Mouse (Mus musculus) v-Abl transformed pro-B cells (cell line): Measurements from ENCODE around the gene Egln3.

ENCODE experiments used
- in situ Hi-C, 2 experiments: fragments of 400-800 bp; cut with MboI; formaldehyde crosslinking; loops; one replicate each; pipeline ENCODE4 v1.15.1; 2025; ENCODE audit not compliant: unreplicated experiment in 2 of 2

Egln3 gene

GRCm38 (mm10) chr12:54202765-54203655, 650 bp downstream of the Egln3 start:
- in situ Hi-C loops: no loop called here

- in situ Hi-C loops: no loop called here
Measured at GRCm38 (mm10) chr12:54202276-54202675, 1.4 kb downstream of the Egln3 start.

GRCm38 (mm10) chr12:54200856-54201255, 2.8 kb downstream of the Egln3 start:
- in situ Hi-C loops: no loop called here

GRCm38 (mm10) chr12:54200172-54200571, 3.5 kb downstream of the Egln3 start:
- in situ Hi-C loops: no loop called here

DNA sequence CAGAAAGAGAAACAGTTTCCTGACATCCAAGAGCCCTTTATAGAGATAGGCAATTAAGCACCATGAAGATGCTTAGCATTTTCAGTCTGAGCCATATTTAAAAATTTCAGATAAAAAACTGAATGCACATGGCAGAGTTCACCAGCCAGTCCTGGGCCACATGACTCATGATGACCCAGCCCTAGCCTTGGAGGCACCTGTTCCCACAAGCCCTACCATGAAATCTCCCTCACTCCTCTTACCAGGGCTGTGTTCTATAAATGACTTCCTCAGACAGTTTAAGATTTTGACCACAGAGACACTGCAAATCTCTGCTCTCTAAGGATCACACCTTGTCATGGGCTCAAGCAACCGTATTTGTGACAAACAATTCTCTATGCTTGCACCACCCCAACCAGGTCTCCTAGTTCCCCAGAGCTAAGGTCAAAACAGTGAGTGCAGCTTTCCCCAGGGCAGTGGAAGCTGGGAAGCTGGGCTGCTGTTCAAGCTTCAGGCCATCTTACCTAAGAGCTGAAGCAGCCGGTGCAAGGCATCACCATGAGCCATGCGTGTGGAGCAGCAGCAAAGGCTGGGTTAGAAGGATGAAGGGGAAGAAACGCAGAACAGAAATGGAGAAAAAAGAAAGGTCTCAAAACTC, 5.3 kb downstream of the Egln3 start:
- in situ Hi-C loops: no loop called here

DNA sequence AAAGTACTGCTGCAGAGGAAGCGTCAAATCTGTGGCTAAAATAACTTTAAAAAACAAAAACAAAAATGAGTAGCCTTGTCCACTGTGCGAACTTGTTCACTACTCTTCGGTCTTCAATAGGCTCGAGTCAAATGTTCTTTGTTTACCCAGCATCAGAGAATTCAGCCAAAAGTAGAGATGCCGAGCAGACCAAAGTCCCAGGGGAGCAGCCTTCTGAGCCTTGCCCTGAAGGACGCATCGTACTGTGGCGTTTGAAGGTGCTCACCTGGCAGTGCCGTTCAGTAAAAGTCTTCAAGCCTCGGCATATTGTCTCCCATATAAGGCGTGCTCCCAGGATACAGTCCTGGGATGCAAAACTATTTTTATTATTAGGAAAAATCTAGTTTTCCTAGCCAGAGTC, 5.8 kb downstream of the Egln3 start:
- in situ Hi-C loops: no loop called here

- in situ Hi-C loops: no loop called here
Measured at GRCm38 (mm10) chr12:54197301-54197782, 6.3 kb downstream of the Egln3 start.

GRCm38 (mm10) chr12:54196881-54197280, 6.8 kb downstream of the Egln3 start:
- in situ Hi-C loops: no loop called here

- in situ Hi-C loops: no loop called here
Measured at GRCm38 (mm10) chr12:54194159-54194558, 9.5 kb downstream of the Egln3 start.

DNA sequence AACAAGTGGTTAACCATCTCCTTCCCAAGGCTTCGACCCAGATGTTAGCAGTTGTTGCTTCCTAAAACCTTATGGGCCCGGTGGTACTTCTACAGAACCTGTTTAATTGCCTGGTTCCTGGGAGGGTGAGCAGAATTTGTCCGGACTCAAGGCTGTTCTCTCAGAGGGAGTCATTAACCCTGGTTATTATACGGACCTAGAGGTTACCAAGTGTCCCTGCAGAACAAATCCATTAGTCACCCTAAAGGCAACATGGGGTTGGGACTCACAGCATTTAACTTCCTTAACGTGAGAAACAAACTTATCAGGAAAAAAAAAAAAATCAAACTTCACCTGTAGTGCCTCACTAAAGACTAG, 11.4 kb downstream of the Egln3 start:
- in situ Hi-C loops: no loop called here

GRCm38 (mm10) chr12:54191608-54192304, 11.9 kb downstream of the Egln3 start:
- in situ Hi-C loops: no loop called here

DNA sequence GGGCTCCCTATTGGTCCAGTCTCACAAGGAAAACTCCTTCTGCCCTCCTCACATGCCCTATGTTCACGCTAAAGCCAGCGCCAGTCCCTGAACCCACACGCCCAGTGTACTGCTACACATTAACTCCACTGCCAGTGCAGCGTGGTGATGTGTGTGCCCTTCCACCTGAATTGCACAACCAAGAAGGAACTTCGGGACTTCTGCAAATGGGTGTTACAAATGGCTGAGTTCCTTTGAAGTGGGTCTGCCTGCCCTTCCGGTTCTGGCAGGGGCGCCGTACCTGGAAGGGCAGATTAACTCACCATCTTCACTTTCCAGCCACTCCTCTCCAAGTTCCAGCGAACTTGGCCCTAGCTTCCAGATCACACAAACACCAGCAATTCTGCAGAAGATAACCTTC, 12.5 kb downstream of the Egln3 start:
- in situ Hi-C loops: no loop called here

DNA sequence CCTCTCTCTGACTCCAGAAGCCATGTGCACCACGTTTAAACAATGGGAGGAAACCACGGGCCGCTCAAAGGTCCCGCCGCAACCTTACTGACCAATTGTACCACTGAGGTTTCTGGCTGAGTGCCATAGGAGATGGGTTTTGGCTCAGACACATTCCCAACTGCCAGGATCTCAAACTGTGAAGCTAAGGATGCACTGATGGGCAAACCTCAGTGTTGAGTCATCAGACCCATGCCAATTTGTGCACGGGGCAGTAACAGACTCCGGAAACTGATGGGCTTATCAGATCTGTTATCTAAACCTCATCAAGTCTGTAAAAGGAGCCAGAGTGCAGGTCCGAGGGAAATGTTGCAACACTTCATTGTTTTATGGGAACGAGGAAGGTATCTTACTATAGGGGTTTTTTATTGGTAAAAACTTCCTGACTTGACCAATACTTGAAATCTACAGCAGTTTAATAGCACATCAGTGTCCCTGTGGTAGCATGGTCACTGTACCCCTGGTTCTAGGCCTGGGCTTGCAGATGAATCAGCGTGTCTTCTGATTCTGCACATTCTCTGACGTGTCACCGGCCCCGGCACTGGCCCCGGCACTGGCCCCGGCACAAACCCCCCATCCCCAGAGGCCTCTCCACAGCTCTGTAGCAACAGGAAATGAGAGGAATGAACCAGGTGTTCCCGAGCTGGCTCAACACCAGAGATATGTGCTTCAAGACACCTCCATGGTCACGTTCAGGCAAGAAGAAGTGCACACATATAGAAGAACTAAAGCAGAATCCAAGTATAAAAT, 15.7 kb downstream of the Egln3 start:
- in situ Hi-C loops: no loop called here

DNA sequence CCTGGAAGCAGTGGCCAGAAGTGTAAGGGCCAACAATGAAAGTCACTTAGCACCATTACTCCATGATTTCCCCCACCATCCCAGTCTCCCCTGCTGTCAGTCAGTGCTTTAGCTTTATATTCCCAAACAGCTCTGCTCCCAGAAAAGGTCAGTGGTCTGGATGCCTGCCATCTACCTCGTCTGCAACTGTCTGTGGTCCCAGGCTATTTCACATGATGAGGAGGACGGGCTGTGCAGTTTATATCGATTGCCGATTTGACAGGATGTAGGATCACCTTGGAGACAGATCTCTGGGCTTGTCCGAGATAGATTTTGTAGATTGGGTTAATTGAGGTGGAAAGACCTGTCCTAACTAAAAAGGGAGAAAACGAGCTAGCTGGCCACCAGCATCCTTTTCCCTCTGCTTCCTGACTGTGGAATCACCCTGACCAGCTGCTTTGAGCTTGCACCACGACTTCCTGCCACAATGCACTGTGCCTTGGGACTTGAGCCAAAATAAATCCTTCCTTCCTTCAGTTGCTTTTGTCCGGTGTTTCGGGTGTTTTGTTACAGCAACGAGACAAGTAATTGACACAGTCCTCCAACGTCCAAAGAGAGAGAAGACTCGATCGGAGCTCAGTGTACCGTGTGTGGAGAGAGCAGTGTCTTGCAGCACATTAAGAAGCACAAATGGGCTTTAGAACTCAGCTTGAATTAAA, 16.6 kb downstream of the Egln3 start:
- in situ Hi-C loops: no loop called here

DNA sequence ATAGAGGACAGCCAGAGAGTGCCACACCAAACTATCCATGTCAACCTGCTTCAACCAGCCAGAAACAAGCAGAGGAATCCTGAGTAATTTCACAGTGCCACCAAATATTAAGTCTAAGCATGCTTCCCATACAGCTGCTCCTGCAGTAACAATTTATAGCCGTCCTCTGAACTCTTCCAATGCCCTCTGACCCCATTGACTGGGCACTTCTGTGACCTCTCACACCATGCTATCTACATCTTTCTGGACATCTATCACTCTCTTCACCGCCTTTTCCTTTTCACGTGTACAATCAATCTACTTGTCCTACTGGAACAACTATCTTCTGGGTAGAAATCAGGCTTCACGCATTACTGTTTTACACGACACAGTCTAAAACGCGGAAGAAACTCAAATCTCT, 19.4 kb downstream of the Egln3 start:
- in situ Hi-C loops: no loop called here

DNA sequence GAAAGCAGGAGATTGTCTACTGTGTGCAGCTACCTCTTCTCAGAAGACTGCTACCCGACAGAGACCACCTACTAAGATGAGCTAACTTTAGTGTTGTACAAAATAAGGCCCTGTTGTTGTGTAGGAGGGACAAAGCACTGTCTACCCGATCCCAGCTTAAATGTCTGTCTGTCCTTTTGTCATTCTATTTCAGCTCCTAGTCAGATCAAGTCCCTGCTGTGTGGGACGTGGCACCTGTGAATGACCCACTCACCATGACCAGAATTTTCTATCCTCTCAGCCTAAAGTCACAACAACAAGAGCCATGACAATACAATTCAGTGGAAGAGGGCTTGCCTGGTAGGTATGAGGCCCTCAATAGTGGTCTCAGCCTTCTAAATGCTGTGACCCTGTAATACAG, 25.3 kb downstream of the Egln3 start:
- in situ Hi-C loops: no loop called here

DNA sequence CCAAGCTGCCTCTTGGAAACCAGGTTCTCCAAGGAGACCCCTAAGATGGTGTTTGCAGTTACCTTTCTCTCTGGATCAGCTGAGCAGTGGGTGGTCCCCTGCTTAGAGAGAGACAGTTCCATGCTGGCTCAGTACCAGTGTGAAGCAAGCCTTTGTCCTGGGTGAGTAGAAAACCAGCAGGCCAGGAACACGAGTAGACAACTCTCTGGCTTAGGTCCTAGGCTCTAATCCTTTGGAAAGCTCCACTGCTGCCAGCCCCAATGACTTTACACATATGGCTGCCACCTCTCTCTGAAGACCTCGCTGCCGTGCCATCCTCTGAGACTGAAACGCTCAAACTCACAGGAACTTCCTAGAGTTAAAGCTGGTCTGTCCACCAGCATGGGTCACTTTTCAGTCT, 34.9 kb downstream of the Egln3 start:
- in situ Hi-C loops: no loop called here

- in situ Hi-C loops: no loop called here
Measured at GRCm38 (mm10) chr12:54167737-54168136, 35.9 kb downstream of the Egln3 start.

- in situ Hi-C loops: no loop called here
Measured at GRCm38 (mm10) chr12:54164724-54165050, 39.0 kb downstream of the Egln3 start.

- in situ Hi-C loops: no loop called here
Measured at GRCm38 (mm10) chr12:54164040-54164723, 39.5 kb downstream of the Egln3 start.
